Mouse (Mus musculus) stomach, embryonic 16.5 days (tissue): ENCODE measurements around the gene Ccdc126. TPM values are rescaled to one million over a fixed set of nuclear protein-coding genes. Genes with fewer than 3 reads are reported as not detected.
A peak's percentile ranks its signal among the peaks of the same experiment; 100 is the strongest.

Experiments used
- ATAC-seq: fragments of 200-750 bp; cut with Nextera tagmentation; 2 replicates; pipeline ENCODE4 v1.8.0; 2017; ENCODE audit warnings: moderate number of reproducible peaks, moderate TSS enrichment; ENCODE audit not compliant: insufficient read depth, low FRiP score
- H3K27ac ChIP-seq: fragments of 300-500 bp; sonication (generic); 2 replicates; pipeline ENCODE4 v1.5.1; 2014; ENCODE audit warnings: low read length
- H3K27me3 ChIP-seq: fragments of 300-500 bp; sonication (generic); 2 replicates; pipeline ENCODE4 v1.6.1; 2014; ENCODE audit warnings: low read length, control low read depth, mixed read lengths; ENCODE audit not compliant: control insufficient read depth, insufficient read depth
- H3K36me3 ChIP-seq: fragments of 300-500 bp; sonication (generic); 2 replicates; pipeline ENCODE4 v1.6.1; 2014; ENCODE audit warnings: low read length; ENCODE audit not compliant: control insufficient read depth, insufficient read depth
- H3K4me1 ChIP-seq: fragments of 300-500 bp; sonication (generic); 2 replicates; pipeline ENCODE4 v1.6.1; 2014; ENCODE audit warnings: low read length, control low read depth, mixed read lengths; ENCODE audit not compliant: control insufficient read depth, insufficient read depth
- H3K4me2 ChIP-seq: fragments of 300-500 bp; sonication (generic); 2 replicates; pipeline ENCODE4 v1.6.1; 2014; ENCODE audit warnings: low read depth, low read length, mixed read lengths
- H3K4me3 ChIP-seq: fragments of 300-500 bp; sonication (generic); replicated peaks from 2 replicates; pipeline ENCODE4 v1.5.1; 2014; ENCODE audit warnings: mild to moderate bottlenecking, low read length
- H3K9ac ChIP-seq: fragments of 300-500 bp; sonication (generic); 2 replicates; pipeline ENCODE4 v1.6.1; 2014; ENCODE audit warnings: low read length
- H3K9me3 ChIP-seq: fragments of 300-500 bp; sonication (generic); replicated peaks from 2 replicates; pipeline ENCODE4 v1.6.1; 2016; ENCODE audit warnings: low read length, control low read depth; ENCODE audit not compliant: control insufficient read depth
- WGBS: fragments of 180-500 bp; shearing (Covaris S2); extraction: QIAGEN DNeasy Blood & Tissue Kit; methylation state at CpG from one replicate; pipeline ENCODE4 v1.1.7; 2014; 5-methylcytosine and 5-hydroxymethylcytosine counted together
- polyA plus RNA-seq: library from polyadenylated mRNA; unstranded; fragments of >200 nt; fragmentation: Nextera tagmentation; extraction: Ambion mirVana; gene quantifications from 2 replicates; pipeline ENCODE4 v1.2.1, GENCODE M21; 2015

The Ccdc126 gene
- polyA plus RNA-seq, 1 experiment from 2014 or later = 13.6 TPM

GRCm38 (mm10) chr6:49331369-49332059, 12.4 kb downstream of the Ccdc126 start:
- no peak overlapping the region for H3K4me3 ChIP-seq
- H3K9me3 ChIP-seq = no peaks in the 10 kb centered on the region
- no peak overlapping the region for H3K27ac ChIP-seq
- H3K4me1 ChIP-seq = no peaks in the 10 kb centered on the region
- WGBS = 64% methylated on average over 5 of the region's 5 CpGs
- no peaks in the 10 kb centered on the region for H3K27me3 ChIP-seq
- no peak overlapping the region for H3K9ac ChIP-seq
- no peak overlapping the region; the same call in 1 of the 2 replicates for H3K4me2 ChIP-seq
- H3K36me3 ChIP-seq = no peaks in the 10 kb centered on the region
- no peak for ATAC-seq

DNA sequence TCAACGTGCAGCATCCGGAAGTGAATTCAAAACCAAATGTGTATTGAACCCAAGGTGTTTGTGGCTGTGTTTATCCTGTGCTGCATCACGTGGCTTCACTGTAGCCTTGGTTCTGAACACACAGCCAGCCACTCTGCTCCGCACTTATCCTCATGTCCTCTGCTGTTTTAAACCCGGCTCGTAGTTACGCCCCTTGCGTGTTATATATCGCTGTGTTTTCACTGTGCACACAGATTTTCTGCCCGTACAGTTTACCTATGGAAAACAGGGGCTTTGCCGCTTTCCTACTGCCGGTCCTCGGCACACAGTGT, 12.9 kb downstream of the Ccdc126 start:
- H3K4me2 ChIP-seq = peak overlapping the region; percentile 4; the same call in 1 of the 2 replicates
- H3K4me3 ChIP-seq = no peak overlapping the region
- H3K27me3 ChIP-seq = no peaks in the 10 kb centered on the region
- H3K27ac ChIP-seq = no peak overlapping the region
- no peaks in the 10 kb centered on the region for H3K4me1 ChIP-seq
- no peak overlapping the region for H3K9ac ChIP-seq
- ATAC-seq = no peak
- 55% methylated on average over 13 of the region's 13 CpGs for WGBS
- no peaks in the 10 kb centered on the region for H3K36me3 ChIP-seq
- H3K9me3 ChIP-seq = no peaks in the 10 kb centered on the region

DNA sequence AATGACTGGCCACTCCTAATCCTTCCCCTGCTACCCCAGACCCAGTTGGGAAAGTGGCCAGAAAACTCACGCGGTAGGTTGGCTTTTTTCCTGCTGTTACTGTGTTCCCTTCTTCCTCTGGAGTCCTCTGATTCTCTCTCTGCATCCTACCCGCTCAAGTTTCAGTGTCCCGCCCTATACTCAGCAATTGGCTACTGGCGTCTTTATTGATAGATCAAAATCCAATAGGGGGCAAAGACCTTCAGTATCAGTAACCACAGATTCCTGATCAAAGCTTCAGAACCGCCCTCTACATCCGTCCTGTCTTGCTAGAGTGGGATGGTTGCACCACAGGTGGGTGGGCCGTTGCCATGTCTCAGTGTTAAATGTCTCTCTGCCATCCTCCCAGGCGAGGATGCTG, 19.5 kb downstream of the Ccdc126 start:
- ATAC-seq = no peak
- WGBS = 31% methylated on average over 9 of the region's 9 CpGs
- no peaks in the 10 kb centered on the region for H3K36me3 ChIP-seq
- H3K4me3 ChIP-seq = no peak overlapping the region
- H3K9me3 ChIP-seq = no peaks in the 10 kb centered on the region
- no peaks in the 10 kb centered on the region for H3K4me1 ChIP-seq
- H3K27me3 ChIP-seq = no peaks in the 10 kb centered on the region
- H3K4me2 ChIP-seq = no peak overlapping the region
- H3K27ac ChIP-seq = no peak overlapping the region
- H3K9ac ChIP-seq = no peak overlapping the region

- 43% methylated on average over 6 of the region's 6 CpGs for WGBS
- H3K36me3 ChIP-seq = no peaks in the 10 kb centered on the region
These were observed 20.1 kb downstream of the Ccdc126 start for GRCm38 (mm10) chr6:49339145-49339544.

DNA sequence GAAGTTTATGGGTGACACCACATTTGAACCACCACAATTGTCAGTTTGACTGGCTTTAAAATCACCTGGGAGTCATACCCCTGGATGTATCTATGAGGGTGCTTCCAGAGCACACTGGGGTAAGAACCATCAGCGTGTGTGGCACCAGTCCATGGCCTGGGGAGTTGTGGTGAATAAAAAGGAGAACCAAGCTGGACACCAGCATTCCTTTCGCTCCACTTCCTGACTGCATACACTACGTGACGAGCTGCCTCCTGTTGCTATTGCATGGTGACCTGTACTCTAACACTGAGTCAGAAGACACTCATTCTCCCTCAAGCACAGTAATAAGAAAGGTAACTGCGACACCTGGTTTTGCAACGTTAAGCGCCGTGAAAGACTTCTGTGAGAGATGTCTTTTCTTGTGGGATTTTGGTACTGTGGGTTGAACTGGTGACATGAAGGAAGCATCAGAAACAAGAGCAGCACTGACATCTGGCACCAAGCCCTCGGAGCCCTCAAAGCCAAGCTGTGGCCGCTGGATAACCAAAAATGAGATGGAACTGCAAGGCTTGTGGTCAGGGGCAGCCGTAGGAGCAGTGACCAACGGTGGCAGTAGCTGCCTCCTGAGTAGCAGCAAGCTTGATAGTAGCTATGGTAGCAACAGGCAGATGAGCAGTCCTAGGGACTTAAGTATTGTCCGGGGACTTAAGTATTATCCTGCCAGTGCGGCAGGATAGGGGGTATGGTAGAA, 24.8 kb downstream of the Ccdc126 start:
- 81% methylated on average over 14 of the region's 14 CpGs for WGBS
- ATAC-seq = no peak
- Histone ChIP-seq H3K36me3 (no peaks in the 10 kb centered on the region), H3K4me3 (no peak overlapping the region), H3K27ac (no peak overlapping the region), H3K4me2 (no peak overlapping the region), H3K27me3 (no peaks in the 10 kb centered on the region), H3K4me1 (no peaks in the 10 kb centered on the region), H3K9ac (no peak overlapping the region), H3K9me3 (no peaks in the 10 kb centered on the region)

More at GRCm38 (mm10) chr6:49339145-49339544, 20.1 kb downstream of the Ccdc126 start:
- H3K9ac ChIP-seq = no peak overlapping the region
- no peak overlapping the region for H3K4me2 ChIP-seq
- no peaks in the 10 kb centered on the region for H3K4me1 ChIP-seq
- H3K27me3 ChIP-seq = no peaks in the 10 kb centered on the region
- no peak overlapping the region for H3K27ac ChIP-seq
- no peaks in the 10 kb centered on the region for H3K9me3 ChIP-seq
- H3K4me3 ChIP-seq = no peak overlapping the region
- ATAC-seq = no peak

DNA sequence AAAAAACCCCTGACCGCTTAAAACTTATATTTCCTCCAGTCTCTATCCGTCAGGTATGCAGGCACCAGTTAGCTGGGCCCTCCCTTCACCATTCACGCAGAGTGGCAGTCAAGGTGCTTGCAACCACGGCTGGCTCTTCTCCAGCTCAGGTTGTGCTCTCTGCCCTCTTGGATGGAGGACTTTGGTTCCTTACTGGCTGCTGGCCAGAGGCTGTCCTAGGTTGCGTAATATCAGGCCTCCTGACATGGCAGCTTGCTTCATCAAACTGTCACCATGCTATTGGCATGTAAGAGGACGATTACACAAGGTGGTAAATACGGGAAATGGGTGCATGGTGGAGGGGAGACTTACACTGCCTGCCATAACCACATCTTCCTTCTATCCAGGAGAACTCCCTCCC, 30.8 kb downstream of the Ccdc126 start:
- ATAC-seq = no peak
- Histone ChIP-seq H3K4me2 (no peak overlapping the region), H3K9ac (no peak overlapping the region), H3K27ac (no peak overlapping the region), H3K4me3 (no peak overlapping the region), H3K36me3 (no peaks in the 10 kb centered on the region), H3K27me3 (no peaks in the 10 kb centered on the region), H3K4me1 (no peaks in the 10 kb centered on the region), H3K9me3 (no peaks in the 10 kb centered on the region)
- WGBS = 88% methylated on average over 7 of the region's 7 CpGs

DNA sequence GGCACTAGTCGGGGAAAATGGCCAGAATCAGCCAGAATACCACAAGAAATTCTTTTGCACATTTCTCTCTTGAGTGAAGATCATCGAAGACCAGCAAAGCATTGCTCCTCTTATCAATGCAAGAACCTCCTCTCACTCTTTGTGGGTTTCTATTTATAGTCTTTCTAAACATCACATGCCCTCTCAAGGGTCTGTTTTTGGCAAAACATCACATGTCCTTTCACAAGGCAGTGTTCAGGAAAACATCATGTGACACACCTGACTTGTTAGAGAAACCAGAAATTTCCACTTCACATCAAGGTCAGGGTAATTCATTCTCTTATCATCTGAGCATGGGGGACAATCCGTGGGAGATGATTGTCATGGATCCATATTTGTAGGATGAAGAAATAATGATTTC, 35.5 kb downstream of the Ccdc126 start:
- H3K27ac ChIP-seq = no peak overlapping the region
- H3K36me3 ChIP-seq = no peaks in the 10 kb centered on the region
- 76% methylated on average over 3 of the region's 3 CpGs for WGBS
- H3K9me3 ChIP-seq = no peaks in the 10 kb centered on the region; the same call in 1 of the 2 replicates
- H3K4me1 ChIP-seq = no peaks in the 10 kb centered on the region
- no peaks in the 10 kb centered on the region for H3K27me3 ChIP-seq
- no peak overlapping the region for H3K4me3 ChIP-seq
- no peak for ATAC-seq
- no peak overlapping the region for H3K9ac ChIP-seq
- H3K4me2 ChIP-seq = no peak overlapping the region

GRCm38 (mm10) chr6:49355171-49355570, 36.1 kb downstream of the Ccdc126 start:
- Histone ChIP-seq H3K9ac (no peak overlapping the region), H3K9me3 (no peaks in the 10 kb centered on the region; the same call in 1 of the 2 replicates), H3K4me1 (no peaks in the 10 kb centered on the region), H3K27me3 (no peaks in the 10 kb centered on the region), H3K4me2 (no peak overlapping the region), H3K36me3 (no peaks in the 10 kb centered on the region), H3K4me3 (no peak overlapping the region), H3K27ac (no peak overlapping the region)
- WGBS = 70% methylated on average over 4 of the region's 4 CpGs
- no peak for ATAC-seq

- Histone ChIP-seq H3K4me3 (no peak overlapping the region), H3K27ac (no peak overlapping the region), H3K4me1 (no peaks in the 10 kb centered on the region), H3K36me3 (no peaks in the 10 kb centered on the region), H3K4me2 (no peak overlapping the region), H3K9ac (no peak overlapping the region), H3K9me3 (no peaks in the 10 kb centered on the region), H3K27me3 (no peaks in the 10 kb centered on the region)
- no peak for ATAC-seq
These were observed 41.3 kb downstream of the Ccdc126 start for GRCm38 (mm10) chr6:49360420-49360819.
